ENCODE assay signal across 27 mouse cellular contexts in genomic region chr7:114429768-114430167, GRCm38 (mm10). TPM values are rescaled to one million over a fixed set of nuclear protein-coding genes. Genes with fewer than 3 reads are reported as not detected.
DNase-seq lines count a peak whose midpoint lies in the region; ATAC-seq and TF ChIP-seq lines count a peak whose summit lies in the region.
"Had no signal": no experiment of that assay in that cellular context is flagged by ENCODE, and none has a peak within 500 bp of the region (broad histone marks: within the 10 kb centered on the region; RNA-seq: fewer than 3 reads in every experiment).

No protein-coding gene starts in this region.

- DNase-seq in cerebellum, adult 2 months, result peak in 1 of 2 experiments; percentile 44
- no peak for DNase-seq in cerebellum, adult 11-12 months
- peak; percentile 16 for DNase-seq in neural tube, embryonic 11.5 days (ENCODE audit: low spot score)
- peak; percentile 41 to 45 for DNase-seq in cerebellum, postnatal 25 days
- DNase-seq in lung, postnatal 10 days, result no peak
- DNase-seq: adrenal gland, adult 2 months; adrenal gland, postnatal 14 days; embryo, embryonic 11 days; gastrocnemius, postnatal 10 days; gastrocnemius, postnatal 36 days; heart, adult 2 months; heart, postnatal 14 days; heart, postnatal 4 days; kidney, adult 18-20 months had no signal

- TF ChIP-seq POLR2A in cerebellum, adult 2 months (IDR thresholded peaks at IDR 0.05; ENCODE audit: borderline replicate concordance, insufficient read depth, low read length), result no peak

- H3K27ac ChIP-seq in cerebellum, adult 2 months (ENCODE audit: insufficient read depth, low read length), result no peak overlapping the region; the same call in 1 of the 2 replicates
- no peak overlapping the region for H3K27ac ChIP-seq in neural tube, embryonic 11.5 days (ENCODE audit: low read depth, low read length)
- no peak overlapping the region for H3K27ac ChIP-seq in neural tube, embryonic 15.5 days (replicated peaks)
- H3K27ac ChIP-seq: embryonic facial prominence, embryonic 10.5 days; embryonic facial prominence, embryonic 13.5 days; forebrain, embryonic 12.5 days; forebrain, embryonic 15.5 days; heart, adult 2 months; heart, embryonic 10.5 days; heart, embryonic 13.5 days; hindbrain, embryonic 14.5 days; hindbrain, postnatal 0 days had no signal

- no peak overlapping the region for H3K9ac ChIP-seq in neural tube, embryonic 11.5 days (ENCODE audit: low read length)
- H3K9ac ChIP-seq in neural tube, embryonic 15.5 days (replicated peaks), result no peak overlapping the region
- H3K9ac ChIP-seq: embryonic facial prominence, embryonic 13.5 days; forebrain, embryonic 12.5 days; forebrain, embryonic 15.5 days; heart, embryonic 13.5 days; hindbrain, embryonic 14.5 days had no signal

- H3K9me3 ChIP-seq in neural tube, embryonic 11.5 days (ENCODE audit: control insufficient read depth, low read length), result no peaks in the 10 kb centered on the region
- H3K9me3 ChIP-seq in neural tube, embryonic 15.5 days (replicated peaks), result no peaks in the 10 kb centered on the region; the same call in 1 of the 2 replicates
- H3K9me3 ChIP-seq: embryonic facial prominence, embryonic 13.5 days; forebrain, embryonic 15.5 days; heart, embryonic 10.5 days; heart, embryonic 13.5 days had no signal

- no peak for ATAC-seq in neural tube, embryonic 11.5 days (ENCODE audit: insufficient read depth, low FRiP score, low TSS enrichment)
- no peak for ATAC-seq in neural tube, embryonic 15.5 days (ENCODE audit: low FRiP score)
- ATAC-seq: CD4-positive, CD25-positive, alpha-beta regulatory T cell, adult 4 months; forebrain, embryonic 15.5 days; hindbrain, postnatal 0 days; inflammation-experienced regulatory T-cells, adult 6 months; intestine, embryonic 16.5 days had no signal

- H3K4me1 ChIP-seq in cerebellum, adult 2 months (ENCODE audit: control insufficient read depth, insufficient read depth, low read length), result peaks cover 4% of the 10 kb centered on the region; the same call in 1 of the 2 replicates
- no peaks in the 10 kb centered on the region for H3K4me1 ChIP-seq in neural tube, embryonic 11.5 days (ENCODE audit: control insufficient read depth, insufficient read depth, low read length)
- no peaks in the 10 kb centered on the region for H3K4me1 ChIP-seq in neural tube, embryonic 15.5 days
- H3K4me1 ChIP-seq: embryonic facial prominence, embryonic 10.5 days; embryonic facial prominence, embryonic 13.5 days; forebrain, embryonic 12.5 days; forebrain, embryonic 15.5 days; heart, embryonic 10.5 days; heart, embryonic 13.5 days had no signal

- H3K4me3 ChIP-seq in cerebellum, adult 2 months (replicated peaks; ENCODE audit: insufficient read depth, low read depth, low read length), result peak overlapping the region; percentile 11
- H3K4me3 ChIP-seq in neural tube, embryonic 11.5 days (ENCODE audit: low read depth, low read length), result no peak overlapping the region
- no peak overlapping the region for H3K4me3 ChIP-seq in neural tube, embryonic 15.5 days (replicated peaks)
- H3K4me3 ChIP-seq: embryonic facial prominence, embryonic 10.5 days; embryonic facial prominence, embryonic 13.5 days; erythroblast, embryonic 14.5 days; forebrain, embryonic 12.5 days; forebrain, embryonic 15.5 days; heart, adult 2 months; heart, embryonic 10.5 days; heart, embryonic 13.5 days had no signal

- no peaks in the 10 kb centered on the region for H3K36me3 ChIP-seq in neural tube, embryonic 11.5 days (ENCODE audit: control insufficient read depth, insufficient read depth, low read length)
- H3K36me3 ChIP-seq in neural tube, embryonic 15.5 days, result no peaks in the 10 kb centered on the region
- H3K36me3 ChIP-seq: embryonic facial prominence, embryonic 13.5 days; forebrain, embryonic 12.5 days; forebrain, embryonic 15.5 days; heart, embryonic 10.5 days; heart, embryonic 13.5 days had no signal

- no peak overlapping the region for H3K4me2 ChIP-seq in neural tube, embryonic 11.5 days (ENCODE audit: low read depth)
- H3K4me2 ChIP-seq in neural tube, embryonic 15.5 days, result no peak overlapping the region
- H3K4me2 ChIP-seq: embryonic facial prominence, embryonic 13.5 days; forebrain, embryonic 12.5 days; forebrain, embryonic 15.5 days; heart, embryonic 13.5 days; hindbrain, embryonic 14.5 days had no signal

- WGBS in cerebellum, adult 2 months, result 25% methylated on average over 5 of the region's 5 CpGs
- WGBS in neural tube, embryonic 11.5 days, result 87% methylated on average over 5 of the region's 5 CpGs
- 60% methylated on average over 5 of the region's 5 CpGs for WGBS in neural tube, embryonic 15.5 days

- no peak for TF ChIP-seq CTCF in cerebellum, adult 2 months (IDR thresholded peaks at IDR 0.05; ENCODE audit: borderline replicate concordance, insufficient read depth, low read depth, low read length)

- no peaks in the 10 kb centered on the region for H3K27me3 ChIP-seq in cerebellum, adult 2 months (ENCODE audit: control insufficient read depth, insufficient read depth, low read length)
- no peaks in the 10 kb centered on the region for H3K27me3 ChIP-seq in neural tube, embryonic 11.5 days (ENCODE audit: control insufficient read depth, insufficient read depth, low read length)
- no peaks in the 10 kb centered on the region for H3K27me3 ChIP-seq in neural tube, embryonic 15.5 days (replicated peaks)
- H3K27me3 ChIP-seq: embryonic facial prominence, embryonic 13.5 days; forebrain, embryonic 12.5 days; forebrain, embryonic 15.5 days; heart, embryonic 13.5 days had no signal

RNA-seq across cellular contexts. Expression of gene Pde3b, which starts 14.7 kb away (rescaled TPM):
- polyA plus RNA-seq in cerebellum, adult 2 months (2012; rRNA removed), result 15.5 and 18.3 TPM in 2 replicates
- 12.2 and 12.7 TPM in 2 replicates for polyA plus RNA-seq in neural tube, embryonic 11.5 days (2014; fragmentation: Nextera tagmentation; extraction: Ambion mirVana)
- polyA plus RNA-seq in neural tube, embryonic 15.5 days (2015; fragmentation: Nextera tagmentation; extraction: Ambion mirVana), result 4.9 TPM in 2 replicates

Comparison
In these comparisons a context has a peak if more than half of its experiments do, and no peak if none do; other contexts are left out.
1. DNase-seq: peak in neural tube, embryonic 11.5 days (single experiment) and cerebellum, postnatal 25 days (2 of 2); none in cerebellum, adult 11-12 months (single experiment) and lung, postnatal 10 days (single experiment).